Mouse (Mus musculus) lung, postnatal 25 days (tissue): Measurements from ENCODE around the gene Dnah10.
A peak's percentile ranks its signal among the peaks of the same experiment; 100 is the strongest.

Source experiments
- DNase-seq: peaks from one replicate; pipeline ENCODE4 v3.0.0; 2022; ENCODE audit warnings: low spot score

The Dnah10 gene

GRCm38 (mm10) chr5:124868981-124869380 is 144.1 kb downstream of the Dnah10 start:
- DNase-seq = peak; percentile 75

GRCm38 (mm10) chr5:124872033-124872432 is 147.1 kb downstream of the Dnah10 start:
- DNase-seq = peak; percentile 23

GRCm38 (mm10) chr5:124873096-124873495 is 148.2 kb downstream of the Dnah10 start:
- no peak for DNase-seq

- DNase-seq = no peak
These were observed 149.2 kb downstream of the Dnah10 start for GRCm38 (mm10) chr5:124873890-124874601.

DNA sequence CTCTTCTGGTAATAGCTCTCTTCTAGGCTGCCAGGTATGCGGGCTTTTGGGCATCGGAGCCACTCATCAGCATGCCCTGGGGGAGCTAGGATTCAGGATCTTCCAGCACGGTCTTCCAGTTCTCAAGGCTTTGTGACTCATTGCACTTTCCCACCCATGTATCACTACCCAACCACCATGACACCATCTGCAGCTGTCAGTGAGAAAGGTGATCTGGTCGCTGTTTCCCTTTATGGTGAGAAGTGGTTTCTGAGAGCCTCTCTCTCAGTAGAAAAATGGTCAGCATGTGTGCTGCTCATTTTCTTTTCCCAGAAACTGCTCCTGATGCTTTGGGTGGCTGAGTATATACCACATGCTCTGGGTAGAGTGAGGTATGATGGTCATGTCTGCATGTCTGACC is 154.4 kb downstream of the Dnah10 start:
- DNase-seq = no peak

DNA sequence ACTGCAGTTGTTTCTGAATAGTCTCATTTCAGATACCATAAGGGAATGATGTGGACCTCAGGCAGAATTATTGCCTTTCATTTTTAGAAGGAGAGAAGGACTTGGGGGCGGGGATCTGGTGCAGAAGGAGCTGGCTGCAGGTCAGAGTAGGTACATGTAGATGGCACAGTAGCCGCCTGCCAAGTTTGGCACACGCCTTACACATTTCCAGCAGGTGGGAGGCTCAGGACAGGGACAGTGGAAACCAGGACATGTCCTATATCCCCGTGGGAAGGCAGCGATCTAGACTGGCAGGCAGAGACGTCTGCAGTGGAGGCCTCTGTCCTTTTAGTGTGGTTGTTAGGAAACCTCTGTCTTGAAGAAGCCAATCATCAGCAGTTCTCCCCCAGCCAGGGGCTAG is 154.9 kb downstream of the Dnah10 start:
- DNase-seq = no peak

DNA sequence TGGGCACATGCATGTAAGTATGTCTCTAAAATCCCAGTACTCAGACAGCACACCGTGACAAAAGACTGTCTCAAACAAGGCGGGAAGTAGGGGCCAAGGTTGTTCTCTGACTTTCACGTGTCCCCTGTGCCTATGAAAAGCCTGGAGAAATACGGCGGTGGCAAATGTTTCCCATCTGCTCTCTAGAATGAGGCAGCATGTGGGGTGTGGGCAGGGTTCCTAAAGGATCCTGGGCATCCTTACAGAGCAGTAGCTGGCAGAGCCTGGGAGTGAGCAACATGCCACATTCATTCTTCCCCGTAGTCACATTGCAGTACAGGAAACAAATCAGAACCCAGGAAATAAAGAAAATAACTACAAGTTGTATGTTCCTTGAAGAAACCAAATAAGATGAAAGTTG is 159.0 kb downstream of the Dnah10 start:
- DNase-seq = no peak
